Mouse (Mus musculus): ENCODE measurements around the gene Mutyh. TPM values are rescaled to one million over a fixed set of nuclear protein-coding genes. Genes with fewer than 3 reads are reported as not detected.
"Not testable (repeated sequence)": the region's sequence is repeated elsewhere in the genome, so short reads cannot be mapped to it uniquely, and the experiment has no call there.

Mutyh gene
- total RNA-seq, 2 experiments from 2014 or later, result 1.6 to 3.0 TPM

DNA sequence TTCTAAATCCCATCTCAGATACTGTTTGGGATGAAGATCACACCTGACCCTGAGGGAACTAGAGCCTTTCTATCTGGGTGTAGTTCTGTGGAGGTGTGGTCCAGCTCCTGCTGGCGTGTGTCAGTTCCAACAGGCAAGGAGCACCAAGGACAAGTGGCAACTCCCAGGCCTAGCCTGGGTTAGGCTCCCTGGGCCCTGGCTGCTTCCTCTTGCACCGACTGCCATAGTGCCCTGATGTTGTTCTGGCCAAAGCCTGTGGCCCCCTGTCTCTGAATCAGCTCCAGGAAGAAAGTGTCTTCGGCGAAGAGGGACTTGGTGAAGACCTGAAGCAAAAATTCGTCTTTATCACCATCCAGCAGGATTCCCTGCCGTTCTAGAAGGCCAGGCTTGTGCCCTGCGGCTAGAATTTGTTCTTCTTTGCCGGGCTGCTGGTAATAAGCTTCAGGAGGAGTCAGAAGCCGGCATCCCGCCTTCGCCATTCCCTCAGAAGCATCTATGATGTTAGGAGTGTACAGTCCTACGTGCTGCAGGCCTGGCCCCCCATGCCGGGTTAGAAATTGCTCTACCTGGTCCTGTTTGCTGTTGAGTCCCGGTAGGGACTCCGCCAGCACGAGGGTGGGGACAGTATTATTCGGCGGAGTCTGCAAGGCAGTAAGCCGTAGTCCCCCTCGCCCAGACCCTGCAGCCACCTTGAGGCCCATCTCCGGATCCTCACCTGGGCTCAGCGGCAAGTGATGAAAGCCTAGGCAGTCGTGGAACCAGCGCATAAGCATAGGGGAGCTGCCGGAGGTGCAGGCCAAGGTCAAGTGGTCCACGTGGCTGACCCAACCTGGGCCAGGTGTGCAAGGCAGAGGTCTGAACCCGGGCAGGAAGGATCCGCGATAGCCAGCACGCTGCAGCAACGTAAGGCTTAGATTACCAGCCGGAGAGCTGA is 12.7 kb downstream of the Mutyh start:
- intact Hi-C loops (cut with DNase I), result loop anchor here (10.0 kb wide), 1 partner anchor 305 kb away; the partner anchor contains the start of genes Btbd19 and Tctex1d4
- no peak for DNase-seq (ENCODE audit: low spot score in 2 of 2)

DNA sequence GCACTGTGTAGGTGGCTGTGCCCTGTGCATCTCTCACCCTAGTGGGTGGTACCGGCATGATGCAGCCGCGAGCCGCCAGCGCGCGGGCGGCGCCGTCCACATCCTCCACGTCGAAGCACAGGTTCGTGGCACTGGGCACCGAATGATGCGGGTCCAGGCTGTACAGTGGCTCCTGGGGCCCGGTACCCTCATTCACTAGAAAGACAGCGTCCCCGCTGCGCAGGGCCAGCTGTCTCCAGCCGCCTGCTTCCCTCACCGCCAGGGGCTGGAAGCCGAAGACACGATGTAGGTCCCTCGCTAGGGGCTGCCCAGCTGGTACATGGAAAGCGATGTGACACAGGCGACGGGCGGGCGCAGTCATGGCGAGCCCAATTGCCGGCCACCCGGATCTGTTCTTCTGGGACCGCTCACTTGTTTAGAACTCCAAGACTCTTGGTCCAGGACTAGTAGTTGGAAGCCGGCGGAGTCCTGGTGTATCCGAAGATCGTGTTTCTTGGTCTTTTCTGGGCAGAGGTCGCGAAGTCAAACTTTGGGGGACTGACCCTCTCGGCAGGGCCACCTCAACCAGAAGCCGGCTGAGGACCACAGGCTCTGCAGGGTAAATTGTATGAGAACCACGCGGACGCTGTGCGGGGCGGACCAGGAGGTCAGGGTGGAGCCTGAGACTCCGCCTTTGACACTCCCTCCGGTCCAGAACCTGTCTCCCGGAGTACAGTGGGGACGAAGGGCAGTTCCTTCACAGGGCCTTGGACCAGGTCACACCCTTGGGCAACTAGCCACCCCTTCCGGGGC is 13.6 kb downstream of the Mutyh start:
- DNase-seq (ENCODE audit: low spot score in 2 of 2), result peak; percentile 45 to 46
- intact Hi-C loops (cut with DNase I), result loop anchor here (10.0 kb wide), 1 partner anchor 304 kb away; the partner anchor contains the start of genes Btbd19 and Tctex1d4

DNA sequence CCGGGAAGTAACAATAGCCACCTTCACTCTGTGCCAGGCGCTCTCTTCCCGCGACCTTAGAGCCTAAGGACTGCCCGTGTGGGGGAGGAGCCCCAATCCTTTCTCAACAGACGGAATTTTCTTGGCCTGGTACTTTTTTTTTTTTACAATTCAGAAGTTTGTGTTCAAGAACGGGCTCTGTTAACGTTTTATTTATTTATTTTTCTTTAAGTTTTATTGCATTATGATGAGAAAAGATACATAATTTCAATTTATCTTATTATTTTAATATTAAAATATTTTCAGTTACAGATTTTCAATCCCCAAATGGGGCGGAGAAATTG is 14.1 kb downstream of the Mutyh start, which contains the start of gene Hpdl:
Gene Hpdl (minus strand): TSS at position 14 of the 323 bp plus-strand sequence.
- intact Hi-C loops (cut with DNase I), result loop anchor here (10.0 kb wide), 1 partner anchor 303 kb away; the partner anchor contains the start of genes Btbd19 and Tctex1d4
- DNase-seq (ENCODE audit: low spot score in 2 of 2), result no peak

- DNase-seq (ENCODE audit: low spot score in 2 of 2), result peak; percentile 79 to 80
- intact Hi-C loops (cut with DNase I), result loop anchor here (1.0 to 10.0 kb wide), 3 partner anchors 53 to 300 kb away; partner anchors contain the start of genes Btbd19, Tctex1d4 and Zswim5
Measured at GRCm38 (mm10) chr4:116824541-116825004, 17.1 kb downstream of the Mutyh start.

GRCm38 (mm10) chr4:116827819-116828218 is 20.3 kb downstream of the Mutyh start:
- intact Hi-C loops (cut with DNase I), result loop anchor here (5.0 to 10.0 kb wide), 2 partner anchors 49 to 297 kb away; partner anchors contain the start of genes Btbd19, Tctex1d4 and Zswim5
- no peak for DNase-seq (ENCODE audit: low spot score in 2 of 2)

- DNase-seq (ENCODE audit: low spot score in 2 of 2), result no peak
- intact Hi-C loops (cut with DNase I), result loop anchor here (5.0 to 10.0 kb wide), 2 partner anchors 48 to 295 kb away; partner anchors contain the start of genes Btbd19, Tctex1d4 and Zswim5
Measured at GRCm38 (mm10) chr4:116829364-116830069, 22.0 kb downstream of the Mutyh start.

- DNase-seq (ENCODE audit: low spot score in 2 of 2), result no peak
- intact Hi-C loops (cut with DNase I), result no loop called here
Measured at GRCm38 (mm10) chr4:116830070-116830368, 22.5 kb downstream of the Mutyh start.

DNA sequence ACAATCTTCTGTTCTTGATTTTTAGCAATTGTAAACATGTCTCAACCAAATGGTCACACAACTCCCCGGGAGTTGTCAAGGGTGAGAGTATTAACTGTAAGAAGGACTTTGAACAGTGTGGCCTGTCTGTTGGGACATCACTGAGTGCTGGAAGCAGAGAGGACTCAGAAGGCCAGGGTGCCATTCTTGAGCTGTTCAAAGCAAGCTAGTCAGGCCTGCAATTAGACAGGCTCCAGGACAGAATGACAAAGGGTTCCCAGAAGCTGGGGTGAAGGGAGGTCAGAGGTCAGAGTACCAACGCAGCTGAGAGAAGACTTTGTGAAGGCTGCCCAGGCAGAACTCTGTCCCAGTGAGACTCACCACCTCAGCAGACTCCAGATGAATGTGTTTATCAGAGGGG is 31.5 kb downstream of the Mutyh start:
- DNase-seq (ENCODE audit: low spot score in 2 of 2), result no peak
- intact Hi-C loops (cut with DNase I), result no loop called here

DNA sequence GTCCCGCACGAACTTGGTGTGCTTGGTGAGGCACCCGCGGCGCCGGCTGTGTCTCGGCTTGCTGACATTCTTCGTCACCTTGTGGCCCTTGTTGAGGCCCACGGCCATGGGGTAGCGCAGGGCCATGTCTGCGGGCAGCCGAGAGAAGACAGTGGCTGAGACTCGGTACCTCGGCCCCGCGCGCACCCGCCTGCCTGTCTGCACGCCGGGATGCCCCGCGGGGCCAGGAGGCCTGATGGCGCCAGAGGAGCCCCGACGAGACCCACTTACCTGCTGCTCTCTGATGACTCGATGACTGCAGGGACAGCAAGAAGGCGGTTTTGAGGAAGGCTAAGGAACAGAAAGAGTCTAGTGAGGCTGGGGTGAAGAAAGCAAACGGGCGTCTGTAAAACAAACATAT is 32.6 kb downstream of the Mutyh start:
- intact Hi-C loops (cut with DNase I); DNase-seq (ENCODE audit: low spot score in 2 of 2): not testable (repeated sequence)

GRCm38 (mm10) chr4:116840841-116841240 is 33.3 kb downstream of the Mutyh start:
- intact Hi-C loops (cut with DNase I), result no loop called here

GRCm38 (mm10) chr4:116844324-116844723 is 36.8 kb downstream of the Mutyh start:
- intact Hi-C loops (cut with DNase I), result no loop called here
- no peak for DNase-seq (ENCODE audit: low spot score in 2 of 2)

More at GRCm38 (mm10) chr4:116840841-116841240, 33.3 kb downstream of the Mutyh start:
- DNase-seq (ENCODE audit: low spot score in 2 of 2), result no peak

GRCm38 (mm10) chr4:116849901-116850300 is 42.4 kb downstream of the Mutyh start:
- DNase-seq (ENCODE audit: low spot score in 2 of 2), result no peak
- intact Hi-C loops (cut with DNase I), result no loop called here

DNA sequence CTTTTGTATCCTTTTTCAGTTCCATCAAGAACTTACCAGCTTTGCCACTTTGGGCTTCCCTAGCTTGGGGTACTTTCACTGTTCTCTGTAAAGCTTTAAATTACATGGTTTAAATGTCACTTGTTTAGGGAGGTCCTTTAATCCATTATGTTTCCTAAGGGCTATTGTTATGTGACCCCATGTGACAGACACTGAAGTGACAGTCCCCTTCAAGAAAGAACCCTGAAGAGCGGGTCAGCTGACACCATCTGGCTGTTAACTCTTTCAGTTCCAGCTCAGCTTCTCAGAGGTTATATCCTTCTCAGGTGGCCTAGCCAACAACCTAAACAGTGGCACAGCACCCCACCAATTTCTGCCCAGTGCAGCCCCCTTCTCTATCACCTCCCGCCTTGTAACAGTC is 46.8 kb downstream of the Mutyh start:
- DNase-seq (ENCODE audit: low spot score in 2 of 2), result no peak
- intact Hi-C loops (cut with DNase I), result no loop called here

- no peak for DNase-seq (ENCODE audit: low spot score in 2 of 2)
- intact Hi-C loops (cut with DNase I), result no loop called here
Measured at GRCm38 (mm10) chr4:116857203-116857602, 49.7 kb downstream of the Mutyh start.

DNA sequence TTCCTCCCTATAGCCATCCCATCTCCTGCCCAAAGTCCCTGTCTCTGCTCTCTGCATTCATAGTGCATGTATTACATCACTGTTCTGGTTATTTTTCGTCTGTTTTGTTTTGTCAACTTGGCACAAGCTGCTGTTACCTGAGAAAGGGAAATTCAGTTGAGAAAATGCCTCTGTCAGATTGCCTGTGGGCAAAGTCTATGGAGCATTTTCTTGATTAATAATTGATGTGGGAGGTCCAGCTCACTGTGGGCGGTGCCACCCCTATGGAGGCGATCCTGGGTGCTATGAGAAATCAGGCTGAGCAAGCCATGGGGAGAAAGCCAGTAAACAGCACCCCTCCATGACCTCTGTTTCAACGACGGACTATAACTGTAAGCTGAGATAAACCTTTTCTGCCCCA is 52.2 kb downstream of the Mutyh start:
- no peak for DNase-seq (ENCODE audit: low spot score in 2 of 2)
- intact Hi-C loops (cut with DNase I), result no loop called here

GRCm38 (mm10) chr4:116862023-116862422 is 54.5 kb downstream of the Mutyh start:
- intact Hi-C loops (cut with DNase I), result no loop called here
- DNase-seq (ENCODE audit: low spot score in 2 of 2), result no peak

Data from left cerebral cortex, postnatal 36 days (tissue).